Mouse (Mus musculus) ES-Bruce4 (cell line): ENCODE data around the gene Slc30a10. TPM values are rescaled to one million over a fixed set of nuclear protein-coding genes. Genes with fewer than 3 reads are reported as not detected.

ENCODE experiments used
- H3K27ac ChIP-seq: 2 replicates; pipeline ENCODE4 v1.5.1; 2012; ENCODE audit warnings: low read length, inconsistent platforms; ENCODE audit not compliant: insufficient read depth
- H3K27me3 ChIP-seq: 2 replicates; pipeline ENCODE4 v1.6.1; 2012; ENCODE audit warnings: mild to moderate bottlenecking, low read length, inconsistent platforms; ENCODE audit not compliant: control insufficient read depth, poor library complexity, insufficient read depth, severe bottlenecking
- H3K36me3 ChIP-seq: 2 replicates; pipeline ENCODE4 v1.6.1; 2012; ENCODE audit warnings: inconsistent platforms, mild to moderate bottlenecking, low read length, moderate library complexity; ENCODE audit not compliant: control insufficient read depth, poor library complexity, insufficient read depth, severe bottlenecking
- H3K4me1 ChIP-seq: one replicate; pipeline ENCODE4 v1.8.1; 2011; ENCODE audit warnings: low read length; ENCODE audit not compliant: control insufficient read depth, insufficient read depth
- H3K4me3 ChIP-seq: 2 replicates; pipeline ENCODE4 v1.5.1; 2011; ENCODE audit warnings: low read depth, mild to moderate bottlenecking, low read length
- H3K9ac ChIP-seq: 2 replicates; pipeline ENCODE4 v1.6.1; 2012; ENCODE audit warnings: low read depth, mild to moderate bottlenecking, inconsistent platforms; ENCODE audit not compliant: poor library complexity, severe bottlenecking
- H3K9me3 ChIP-seq: replicated peaks from 2 replicates; pipeline ENCODE4 v1.6.1; 2012; ENCODE audit warnings: mild to moderate bottlenecking, low read length, inconsistent platforms; ENCODE audit not compliant: control insufficient read depth, poor library complexity, insufficient read depth, severe bottlenecking
- CTCF ChIP-seq: IDR thresholded peaks from one replicate; pipeline ENCODE4 v1.8.1; 2011; ENCODE audit warnings: low read depth, low read length
- EP300 ChIP-seq: IDR thresholded peaks from 2 replicates; pipeline ENCODE4 v1.6.1; 2011; ENCODE audit warnings: low read depth, low read length; ENCODE audit not compliant: insufficient read depth
- POLR2A ChIP-seq: IDR thresholded peaks from one replicate; pipeline ENCODE4 v1.8.1; 2011; ENCODE audit warnings: low read length; ENCODE audit not compliant: insufficient read depth
- polyA plus RNA-seq: library from polyadenylated mRNA; stranded (reverse); fragments of >200 nt; gene quantifications from 2 replicates; pipeline ENCODE4 v1.2.4, GENCODE M21; 2011; ENCODE audit warnings: low read depth; ENCODE audit not compliant: missing spikeins, insufficient read depth, insufficient read length

The Slc30a10 gene
- polyA plus RNA-seq, 1 experiment, result not detected

DNA sequence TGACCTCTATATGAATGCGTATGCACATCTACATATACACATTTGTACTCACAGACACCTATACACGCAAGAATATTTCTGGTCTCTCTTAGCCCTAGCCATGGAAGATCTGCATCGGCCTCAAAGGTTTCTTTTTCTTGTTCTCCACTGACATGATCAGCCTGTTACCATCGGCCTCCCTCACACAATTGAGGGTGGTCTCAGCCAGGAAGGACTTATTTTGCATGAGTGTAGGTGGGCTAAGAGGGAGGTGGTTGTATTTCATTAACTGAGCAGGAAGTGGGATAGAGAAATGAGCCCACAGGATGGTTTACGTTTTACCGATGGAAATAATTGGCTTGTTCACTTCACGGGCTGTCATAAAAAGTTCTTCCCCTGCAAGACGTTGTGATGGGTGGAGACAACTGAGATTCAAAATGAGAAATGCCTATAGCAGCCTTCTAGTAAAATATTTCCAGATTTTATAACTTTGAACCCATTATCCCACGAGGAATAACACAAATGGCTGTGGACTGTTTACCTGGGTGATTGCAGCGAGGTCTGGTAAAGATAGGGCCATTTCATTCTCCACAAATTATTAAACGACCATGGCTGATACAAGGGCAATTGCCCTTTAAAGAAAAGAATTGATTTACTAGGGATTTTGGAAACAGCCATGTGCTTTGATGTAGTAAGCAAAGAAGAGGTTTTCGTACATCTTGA is 28.9 kb downstream of the Slc30a10 start:
- Histone ChIP-seq H3K9me3 (no peaks in the 10 kb centered on the region), H3K4me3 (no peak overlapping the region), H3K27me3 (no peaks in the 10 kb centered on the region), H3K4me1 (no peaks in the 10 kb centered on the region), H3K27ac (no peak overlapping the region), H3K9ac (no peak overlapping the region), H3K36me3 (no peaks in the 10 kb centered on the region)
- TF ChIP-seq CTCF (no peak), EP300 (no peak), POLR2A (no peak)

- H3K9me3 ChIP-seq, result no peaks in the 10 kb centered on the region
- no peak overlapping the region for H3K9ac ChIP-seq
- H3K4me1 ChIP-seq, result no peaks in the 10 kb centered on the region
- H3K27me3 ChIP-seq, result no peaks in the 10 kb centered on the region
- H3K4me3 ChIP-seq, result no peak overlapping the region
- H3K27ac ChIP-seq, result no peak overlapping the region
- TF ChIP-seq CTCF, result no peak
- TF ChIP-seq EP300, result no peak
- no peak for TF ChIP-seq POLR2A
- H3K36me3 ChIP-seq, result no peaks in the 10 kb centered on the region
These were observed 29.6 kb downstream of the Slc30a10 start for GRCm38 (mm10) chr1:185484281-185484680.

GRCm38 (mm10) chr1:185489893-185490292 is 35.2 kb downstream of the Slc30a10 start:
- Histone ChIP-seq H3K27me3 (no peaks in the 10 kb centered on the region), H3K4me3 (no peak overlapping the region), H3K36me3 (no peaks in the 10 kb centered on the region), H3K4me1 (peaks cover 2% of the 10 kb centered on the region), H3K9ac (no peak overlapping the region), H3K27ac (no peak overlapping the region), H3K9me3 (no peaks in the 10 kb centered on the region; the same call in 1 of the 2 replicates)
- TF ChIP-seq POLR2A (no peak), CTCF (no peak), EP300 (no peak)

- no peak overlapping the region for H3K27ac ChIP-seq
- H3K9me3 ChIP-seq, result no peaks in the 10 kb centered on the region; the same call in 1 of the 2 replicates
- H3K36me3 ChIP-seq, result no peaks in the 10 kb centered on the region
- TF ChIP-seq POLR2A (no peak), EP300 (no peak), CTCF (no peak)
- no peaks in the 10 kb centered on the region for H3K27me3 ChIP-seq
- peaks cover 2% of the 10 kb centered on the region for H3K4me1 ChIP-seq
- H3K4me3 ChIP-seq, result no peak overlapping the region
- no peak overlapping the region for H3K9ac ChIP-seq
These were observed 36.0 kb downstream of the Slc30a10 start for GRCm38 (mm10) chr1:185490603-185491002.

GRCm38 (mm10) chr1:185493439-185494034 is 38.9 kb downstream of the Slc30a10 start:
- Histone ChIP-seq H3K9me3 (no peaks in the 10 kb centered on the region; the same call in 1 of the 2 replicates), H3K36me3 (no peaks in the 10 kb centered on the region), H3K27me3 (no peaks in the 10 kb centered on the region; the same call in 1 of the 2 replicates), H3K27ac (no peak overlapping the region), H3K4me1 (peaks cover 2% of the 10 kb centered on the region), H3K9ac (no peak overlapping the region), H3K4me3 (no peak overlapping the region)
- TF ChIP-seq EP300 (no peak), CTCF (no peak)
